Mouse (Mus musculus): Measurements from ENCODE around the gene Enox2. TPM values are rescaled to one million over a fixed set of nuclear protein-coding genes. Genes with fewer than 3 reads are reported as not detected.

Enox2 gene
- polyA plus RNA-seq, 1 experiment from 2014 or later = 9.5 TPM

GRCm38 (mm10) chrX:49045118-49045517 is 242.9 kb downstream of the Enox2 start:
- Histone ChIP-seq H3K27ac (ENCODE audit: low read length) (no peak overlapping the region), H3K9me3 (ENCODE audit: control insufficient read depth, low read length) (no peaks in the 10 kb centered on the region), H3K27me3 (replicated peaks; ENCODE audit: control insufficient read depth, insufficient read depth, low read length) (no peaks in the 10 kb centered on the region), H3K4me3 (ENCODE audit: low read length) (no peak overlapping the region), H3K4me1 (ENCODE audit: control insufficient read depth, insufficient read depth, low read length) (no peaks in the 10 kb centered on the region), H3K9ac (ENCODE audit: low read depth, low read length) (no peak overlapping the region), H3K4me2 (ENCODE audit: low read depth, low read length) (no peak overlapping the region), H3K36me3 (ENCODE audit: control insufficient read depth, insufficient read depth, low read length) (no peaks in the 10 kb centered on the region)
- no peak for ATAC-seq

GRCm38 (mm10) chrX:49009746-49010145 is 278.3 kb downstream of the Enox2 start:
- Histone ChIP-seq H3K4me3 (ENCODE audit: low read length) (no peak overlapping the region), H3K9ac (ENCODE audit: low read depth, low read length) (no peak overlapping the region), H3K27me3 (replicated peaks; ENCODE audit: control insufficient read depth, insufficient read depth, low read length) (no peaks in the 10 kb centered on the region), H3K4me2 (ENCODE audit: low read depth, low read length) (no peak overlapping the region), H3K27ac (ENCODE audit: low read length) (no peak overlapping the region), H3K4me1 (ENCODE audit: control insufficient read depth, insufficient read depth, low read length) (no peaks in the 10 kb centered on the region), H3K9me3 (ENCODE audit: control insufficient read depth, low read length) (no peaks in the 10 kb centered on the region), H3K36me3 (ENCODE audit: control insufficient read depth, insufficient read depth, low read length) (no peaks in the 10 kb centered on the region)
- 70% methylated on average over 5 of the region's 5 CpGs for WGBS
- no peak for ATAC-seq

- Histone ChIP-seq H3K4me2 (ENCODE audit: low read depth, low read length) (no peak overlapping the region), H3K9me3 (ENCODE audit: control insufficient read depth, low read length) (no peaks in the 10 kb centered on the region), H3K9ac (ENCODE audit: low read depth, low read length) (no peak overlapping the region), H3K36me3 (ENCODE audit: control insufficient read depth, insufficient read depth, low read length) (no peaks in the 10 kb centered on the region), H3K27me3 (replicated peaks; ENCODE audit: control insufficient read depth, insufficient read depth, low read length) (no peaks in the 10 kb centered on the region), H3K27ac (ENCODE audit: low read length) (no peak overlapping the region), H3K4me1 (ENCODE audit: control insufficient read depth, insufficient read depth, low read length) (no peaks in the 10 kb centered on the region), H3K4me3 (ENCODE audit: low read length) (no peak overlapping the region)
- ATAC-seq = no peak
- WGBS = 88% methylated on average over 1 of the region's 1 CpGs
These were observed 282.4 kb downstream of the Enox2 start for GRCm38 (mm10) chrX:49005655-49006054.

- no peak for ATAC-seq
- Histone ChIP-seq H3K36me3 (ENCODE audit: control insufficient read depth, insufficient read depth, low read length) (no peaks in the 10 kb centered on the region), H3K9ac (ENCODE audit: low read depth, low read length) (no peak overlapping the region), H3K4me1 (ENCODE audit: control insufficient read depth, insufficient read depth, low read length) (no peaks in the 10 kb centered on the region), H3K4me2 (ENCODE audit: low read depth, low read length) (no peak overlapping the region), H3K27ac (ENCODE audit: low read length) (no peak overlapping the region), H3K4me3 (ENCODE audit: low read length) (no peak overlapping the region), H3K27me3 (replicated peaks; ENCODE audit: control insufficient read depth, insufficient read depth, low read length) (no peaks in the 10 kb centered on the region), H3K9me3 (ENCODE audit: control insufficient read depth, low read length) (no peaks in the 10 kb centered on the region)
- 84% methylated on average over 1 of the region's 1 CpGs for WGBS
These were observed 285.2 kb downstream of the Enox2 start for GRCm38 (mm10) chrX:49002892-49003291.

GRCm38 (mm10) chrX:48985653-48986052 is 302.4 kb downstream of the Enox2 start:
- H3K27ac ChIP-seq (ENCODE audit: low read length) = no peak overlapping the region
- H3K4me1 ChIP-seq (ENCODE audit: control insufficient read depth, insufficient read depth, low read length) = no peaks in the 10 kb centered on the region
- no peaks in the 10 kb centered on the region for H3K9me3 ChIP-seq (ENCODE audit: control insufficient read depth, low read length)
- no peak overlapping the region for H3K9ac ChIP-seq (ENCODE audit: low read depth, low read length)
- no peak for ATAC-seq
- H3K36me3 ChIP-seq (ENCODE audit: control insufficient read depth, insufficient read depth, low read length) = no peaks in the 10 kb centered on the region
- WGBS = 68% methylated on average over 5 of the region's 5 CpGs
- no peaks in the 10 kb centered on the region for H3K27me3 ChIP-seq (replicated peaks; ENCODE audit: control insufficient read depth, insufficient read depth, low read length)
- no peak overlapping the region for H3K4me3 ChIP-seq (ENCODE audit: low read length)
- H3K4me2 ChIP-seq (ENCODE audit: low read depth, low read length) = no peak overlapping the region

GRCm38 (mm10) chrX:48984451-48984850 is 303.6 kb downstream of the Enox2 start:
- H3K4me3 ChIP-seq (ENCODE audit: low read length) = no peak overlapping the region
- no peak for ATAC-seq
- H3K4me2 ChIP-seq (ENCODE audit: low read depth, low read length) = no peak overlapping the region
- no peaks in the 10 kb centered on the region for H3K36me3 ChIP-seq (ENCODE audit: control insufficient read depth, insufficient read depth, low read length)
- H3K27me3 ChIP-seq (replicated peaks; ENCODE audit: control insufficient read depth, insufficient read depth, low read length) = no peaks in the 10 kb centered on the region
- H3K9ac ChIP-seq (ENCODE audit: low read depth, low read length) = no peak overlapping the region
- no peaks in the 10 kb centered on the region for H3K9me3 ChIP-seq (ENCODE audit: control insufficient read depth, low read length)
- WGBS = 80% methylated on average over 2 of the region's 2 CpGs
- no peaks in the 10 kb centered on the region for H3K4me1 ChIP-seq (ENCODE audit: control insufficient read depth, insufficient read depth, low read length)
- no peak overlapping the region for H3K27ac ChIP-seq (ENCODE audit: low read length)

Other genes starting within 250 kb of the Enox2 start
- gene Arhgap36, start 175.7 kb upstream of the Enox2 start, polyA plus RNA-seq (2015; fragmentation: Nextera tagmentation; extraction: Ambion mirVana) = 1.2 and 1.8 TPM in 2 replicates